Mouse (Mus musculus) MN1 (cell line): ENCODE results near the gene Chst3.
"Not testable (repeated sequence)": the region's sequence is repeated elsewhere in the genome, so short reads cannot be mapped to it uniquely, and the experiment has no call there.

ENCODE experiments used
- DNase-seq: peaks from one replicate; pipeline ENCODE4 v3.0.0-alpha.2; 2016; ENCODE audit warnings: low spot score

The Chst3 gene

DNA sequence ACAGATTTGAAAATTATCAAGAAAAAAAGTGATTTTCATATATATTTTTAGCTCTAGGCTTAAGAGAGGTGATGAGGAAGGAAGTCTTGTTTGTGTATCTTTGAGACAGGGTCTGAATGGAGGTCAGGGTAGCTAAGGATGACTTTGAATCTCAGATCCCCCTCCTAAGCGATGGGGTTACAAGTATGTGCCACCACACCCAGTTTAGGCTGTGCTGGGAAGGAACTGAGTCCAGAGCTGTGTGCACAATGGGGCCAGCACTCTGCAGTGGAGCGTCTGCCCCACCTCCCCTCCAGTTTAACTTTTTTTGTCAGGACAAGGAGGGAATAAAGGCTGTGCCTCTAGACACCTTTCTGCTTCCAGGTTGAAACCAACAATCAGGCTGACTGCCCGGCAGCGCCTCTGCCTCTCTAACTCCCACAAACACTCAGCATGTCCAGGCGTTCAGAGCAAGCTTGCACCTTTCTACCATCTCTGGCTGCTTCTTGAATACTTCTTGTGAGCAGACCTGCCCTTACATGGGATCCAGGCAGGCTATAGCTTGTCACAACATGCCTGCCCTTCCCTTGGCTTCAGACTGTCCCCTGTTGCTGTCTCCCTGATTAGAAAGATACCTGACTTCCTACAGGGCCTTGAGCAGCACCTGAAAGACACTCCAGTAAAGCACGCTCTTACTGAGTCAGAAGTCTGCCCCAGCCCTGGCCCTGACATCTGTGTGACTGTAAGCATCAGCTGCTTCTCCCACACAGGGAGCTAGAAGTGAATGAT is 11.4 kb upstream of the Chst3 start:
- no peak for DNase-seq

DNA sequence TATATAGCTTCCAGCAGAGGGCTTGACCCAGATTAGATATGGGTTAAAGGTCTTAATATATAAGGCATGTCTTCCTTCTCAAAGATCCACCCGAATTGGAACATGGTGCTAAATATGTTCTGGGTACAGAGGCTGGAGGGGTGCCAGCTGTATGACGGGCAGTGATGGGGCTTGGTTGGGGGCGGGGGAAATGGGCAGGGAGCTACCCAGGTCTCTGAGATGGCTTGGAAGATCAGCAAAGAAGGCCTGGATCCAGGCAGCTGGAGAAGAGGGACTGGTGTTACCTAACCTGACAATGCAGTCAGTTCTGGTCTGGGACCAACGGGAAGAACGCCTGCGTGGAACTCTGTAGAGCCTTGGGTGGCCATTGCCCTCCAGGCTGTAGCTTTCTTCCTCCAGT is 10.1 kb upstream of the Chst3 start:
- DNase-seq: no peak

DNA sequence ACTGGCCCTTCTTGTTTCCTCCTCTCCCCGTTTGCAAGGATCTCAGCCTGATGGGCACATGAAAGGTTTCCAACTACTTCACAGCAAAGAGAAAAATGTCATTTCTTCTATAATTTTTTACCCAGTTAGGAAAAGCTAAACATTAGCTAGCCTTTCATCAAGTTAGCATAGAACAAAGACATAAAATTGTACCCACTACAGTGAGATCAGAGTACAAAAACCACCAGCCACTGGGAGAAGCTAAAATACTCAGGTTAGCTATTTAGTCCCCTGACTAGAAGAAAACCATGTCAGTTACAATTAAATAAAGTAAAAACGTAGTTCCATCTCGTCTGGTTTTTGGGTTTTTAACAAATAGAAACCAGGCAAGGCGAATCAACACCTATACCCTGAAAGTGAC is 8.6 kb upstream of the Chst3 start:
- no peak for DNase-seq

DNA sequence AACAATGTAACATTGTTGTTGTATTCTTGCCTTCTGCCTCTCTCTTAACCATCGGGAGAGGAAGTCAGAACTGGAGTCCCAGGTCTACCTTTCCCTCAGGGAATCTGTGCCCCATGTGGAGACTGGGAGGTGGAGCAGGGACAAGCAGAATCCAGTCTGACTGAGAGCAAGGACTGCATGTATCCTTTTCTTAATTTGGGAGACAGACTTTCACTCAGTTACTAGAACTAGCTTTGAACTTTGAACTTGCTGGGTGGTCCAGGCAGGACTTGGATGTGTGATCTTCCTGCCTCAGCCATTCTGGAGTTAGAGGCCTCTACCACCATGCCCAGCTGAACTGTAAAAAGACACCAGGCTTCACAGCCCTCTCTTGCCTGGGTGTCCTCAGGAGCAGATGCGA is 5.5 kb upstream of the Chst3 start:
- DNase-seq: no peak

DNA sequence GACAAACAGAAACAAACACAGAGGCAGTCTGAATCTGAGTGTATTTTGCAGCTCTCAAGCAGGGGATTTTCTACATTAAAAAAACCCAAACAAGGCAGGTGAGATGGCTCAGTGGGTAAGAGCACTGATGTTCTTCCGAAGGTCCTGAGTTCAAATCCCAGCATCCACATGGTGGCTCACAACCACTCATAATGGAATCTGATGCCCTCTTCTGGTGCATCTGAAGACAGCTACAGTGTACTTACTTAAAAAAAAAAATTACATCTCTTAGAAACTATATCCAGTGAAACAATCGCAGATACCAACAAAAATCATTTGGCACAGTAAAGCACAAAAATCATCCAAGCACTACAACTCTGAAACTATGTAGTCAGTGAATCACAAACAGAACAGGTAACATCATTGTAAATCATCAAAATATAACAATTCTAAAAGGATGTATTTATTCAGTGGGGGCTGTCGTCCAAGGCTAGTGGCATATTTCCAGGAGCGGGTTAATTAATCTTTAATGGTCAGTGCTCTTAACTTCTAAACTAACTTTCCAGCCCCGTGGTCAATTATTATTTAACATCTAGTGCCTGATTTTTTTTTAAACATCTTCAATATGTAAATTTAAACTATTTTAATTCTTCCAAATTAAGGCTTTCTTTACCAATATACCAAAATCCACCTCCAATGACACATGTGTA is 2.7 kb upstream of the Chst3 start:
- not testable (repeated sequence) for DNase-seq

DNA sequence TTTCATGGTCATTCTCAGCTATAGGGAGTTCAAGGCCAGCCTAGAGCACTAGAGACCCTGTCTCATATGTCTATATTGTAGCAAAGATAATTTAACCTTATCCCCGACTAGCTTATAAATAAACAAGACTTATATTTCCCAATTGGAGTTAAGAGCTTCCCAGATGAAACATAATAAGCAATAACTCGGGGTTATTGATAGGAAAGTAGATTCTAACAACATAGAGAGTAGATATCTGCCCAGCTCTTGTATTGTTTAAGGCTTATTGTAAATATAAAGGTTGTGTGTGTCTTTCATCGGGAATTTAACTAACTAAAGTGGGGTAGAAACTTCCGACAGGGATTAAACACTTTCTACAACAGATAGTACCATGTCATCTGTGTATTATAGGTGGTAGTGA is 1.5 kb upstream of the Chst3 start:
- DNase-seq: no peak

DNA sequence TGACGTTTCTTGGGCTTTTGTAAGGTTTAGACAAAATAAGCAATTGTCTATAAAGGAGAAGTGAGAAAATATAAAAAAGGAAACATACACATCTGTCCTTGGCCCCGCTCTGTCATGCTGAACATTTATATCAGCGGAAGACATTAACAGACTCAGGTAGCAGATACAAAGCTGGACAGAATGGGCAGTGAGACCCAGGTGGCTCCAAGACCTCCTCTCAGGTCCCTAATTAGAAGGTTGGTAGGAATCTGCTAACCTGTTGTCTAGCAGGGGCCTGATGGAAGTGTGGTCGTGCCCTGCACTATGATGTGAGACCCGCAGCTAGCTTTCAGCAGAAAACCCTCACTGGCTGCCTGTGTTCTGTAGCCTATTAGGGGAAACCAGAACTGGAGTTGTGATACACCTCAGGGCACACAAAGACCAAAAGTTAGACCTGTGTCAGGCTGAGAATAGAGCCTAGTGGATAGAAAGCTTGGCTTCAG is 1.0 kb upstream of the Chst3 start:
- no peak for DNase-seq

DNA sequence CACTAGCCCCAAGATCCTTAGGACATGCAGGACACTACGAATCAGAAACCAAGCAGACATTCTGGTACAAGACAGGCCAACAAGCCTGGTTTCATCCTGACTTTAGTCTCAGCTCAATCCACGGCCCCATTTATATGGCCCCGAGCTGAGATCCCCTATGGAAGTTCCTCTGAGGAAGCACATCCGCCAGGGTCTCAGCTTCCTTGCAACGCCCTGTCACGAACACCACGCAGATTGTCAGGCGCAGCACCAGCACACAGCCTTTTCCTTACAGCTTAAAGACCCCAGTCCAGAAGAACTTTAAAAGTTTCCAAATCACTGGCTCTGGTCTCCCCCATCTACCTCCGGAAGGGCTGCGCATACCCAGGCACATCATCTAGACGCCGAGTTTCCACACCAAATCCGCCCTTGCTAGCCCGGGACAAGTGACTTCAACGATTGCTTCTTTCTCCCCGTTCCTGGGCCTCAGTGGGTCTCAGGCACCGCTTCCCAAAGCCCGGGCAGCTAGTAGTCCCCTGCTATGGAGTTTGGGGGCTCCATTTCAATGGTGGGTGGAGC is 948 bp downstream of the Chst3 start:
- DNase-seq: no peak

DNA sequence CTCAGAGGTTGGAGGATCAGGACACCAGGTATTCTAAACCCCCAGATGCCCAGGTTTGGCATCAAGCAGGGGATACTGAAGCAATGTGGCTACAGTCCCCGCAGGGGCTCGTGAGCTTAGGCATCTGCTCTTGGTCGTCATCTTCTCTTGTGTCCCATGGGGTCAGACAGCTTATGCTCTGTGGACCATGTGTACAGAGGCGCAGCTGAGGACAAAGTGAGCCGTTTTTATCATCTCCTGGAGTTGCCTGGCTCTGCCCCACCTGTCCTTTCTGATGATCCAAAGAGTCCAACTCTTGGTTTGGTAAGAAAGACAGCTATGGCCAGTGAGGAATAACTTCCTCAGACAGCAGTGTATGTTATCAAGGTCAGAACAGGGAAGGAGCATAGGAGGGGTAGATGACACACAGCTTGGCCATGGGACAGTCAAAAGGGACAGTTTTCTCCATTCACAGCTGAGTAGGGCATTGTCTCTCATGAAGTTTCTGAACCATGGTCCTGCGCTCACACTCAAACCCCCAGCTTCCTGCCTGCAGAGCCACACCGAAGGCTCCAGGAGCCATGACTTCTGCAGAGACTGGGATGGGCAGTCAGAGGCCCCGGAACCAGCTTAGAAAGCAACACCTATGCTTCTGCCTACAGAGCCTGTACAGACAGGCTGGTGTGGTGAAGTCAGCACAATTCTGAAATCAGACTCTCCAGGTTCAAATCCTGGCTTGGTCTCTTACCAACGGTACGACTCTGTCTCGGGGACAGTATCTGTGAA is 2.5 kb downstream of the Chst3 start:
- no peak for DNase-seq

DNA sequence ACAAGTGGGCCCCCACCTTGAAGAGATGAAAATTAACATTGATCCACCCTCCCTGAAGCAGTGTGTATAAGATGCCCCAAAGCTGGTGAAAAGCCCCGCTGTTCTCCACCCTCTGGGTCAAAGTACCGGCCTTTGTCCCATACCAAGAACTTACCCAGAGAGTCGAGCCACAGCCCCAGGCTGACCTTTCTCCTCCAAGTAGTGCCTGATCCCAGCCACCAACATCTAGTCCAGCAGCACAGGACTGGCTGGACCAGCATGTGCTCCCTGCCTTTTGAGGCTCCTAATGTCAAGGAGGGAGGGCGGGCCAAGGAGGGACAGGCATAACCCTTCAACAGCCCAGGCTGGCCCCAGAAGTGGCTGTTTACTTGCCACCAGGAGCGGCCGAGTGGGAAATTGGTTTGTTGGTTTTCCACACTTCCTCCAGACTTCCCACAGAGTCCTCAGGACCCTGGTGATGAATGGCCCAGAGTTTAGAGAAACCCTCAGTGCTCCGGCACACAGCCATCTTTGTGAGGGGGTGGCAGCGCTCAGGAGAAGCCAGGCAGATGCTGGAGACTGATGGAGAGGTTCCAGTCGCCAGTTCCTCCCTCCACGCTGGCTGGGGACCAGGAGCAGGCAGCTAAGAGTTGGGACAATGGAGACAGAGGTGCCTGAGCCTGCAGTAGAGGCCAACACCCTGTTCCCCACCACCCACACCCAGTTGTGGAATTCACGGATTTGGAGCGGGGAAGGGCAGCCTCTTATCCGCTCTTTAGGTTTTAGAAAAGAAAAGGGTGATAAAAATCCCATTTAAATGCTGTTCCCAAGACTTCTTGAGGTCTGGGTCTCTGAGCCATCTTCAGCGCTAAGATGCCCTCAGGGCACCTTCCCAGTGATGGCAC is 3.7 kb downstream of the Chst3 start:
- no peak for DNase-seq

DNA sequence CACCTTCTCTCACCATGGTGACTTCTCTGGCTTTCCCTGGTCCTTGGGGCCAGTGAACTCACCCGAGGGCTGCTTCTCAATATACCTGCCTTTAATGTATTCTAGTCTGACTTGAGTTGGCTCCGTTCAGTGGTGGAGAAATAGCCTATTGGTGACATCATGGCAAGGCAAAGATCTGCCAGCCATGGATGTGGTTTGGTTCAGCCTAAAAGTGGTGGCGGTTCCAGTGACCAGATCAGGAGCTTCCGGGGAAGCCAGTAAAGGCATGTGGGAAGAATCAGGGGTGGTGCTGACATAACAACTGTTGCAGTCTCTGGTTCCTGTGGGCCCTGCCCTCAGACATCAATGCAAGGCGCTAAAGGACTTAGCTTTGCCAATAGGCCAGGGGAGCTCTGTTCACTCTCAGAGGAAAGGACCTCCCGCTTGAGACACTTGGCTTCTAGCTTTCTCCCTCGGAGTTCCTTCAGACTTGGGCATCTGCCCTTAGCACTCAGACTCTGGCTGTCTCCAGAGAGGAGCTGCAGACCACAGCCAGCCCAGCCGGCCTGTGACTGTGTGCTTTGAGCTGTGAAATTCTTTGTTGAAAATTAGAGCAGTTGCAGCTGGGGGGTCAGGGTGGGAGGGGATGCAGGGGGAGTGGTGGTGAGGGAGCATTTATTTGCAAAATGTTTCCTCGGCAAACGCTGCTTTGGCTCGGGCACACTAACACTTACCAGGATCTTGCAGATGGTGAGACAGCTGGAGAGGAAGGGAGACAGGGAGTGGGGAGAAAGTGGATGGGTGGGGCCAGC is 6.3 kb downstream of the Chst3 start:
- peak; percentile 37 for DNase-seq

DNA sequence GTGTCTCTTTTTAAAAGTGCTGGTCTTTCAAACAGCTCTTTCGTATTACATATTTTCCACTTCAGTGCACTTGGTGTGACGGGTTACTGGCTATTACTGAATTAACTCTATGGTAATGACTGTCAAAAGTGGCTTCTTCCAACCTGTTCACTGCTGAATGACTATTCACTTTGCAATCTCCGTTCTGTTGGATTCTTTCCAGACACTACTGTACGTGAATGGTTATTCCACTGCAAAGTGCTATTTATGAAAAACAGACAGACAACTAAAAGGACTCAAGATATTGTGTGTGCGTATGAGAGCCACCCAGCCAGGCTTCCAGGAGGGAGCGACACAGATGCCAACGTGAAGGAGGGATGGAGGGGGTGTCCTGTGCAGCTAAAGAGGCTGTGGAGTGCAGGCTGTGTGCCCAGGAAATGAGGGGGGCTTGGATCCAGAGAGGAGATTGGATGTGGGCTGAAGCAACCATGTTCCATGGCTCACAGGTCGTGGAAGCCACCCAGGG is 7.5 kb downstream of the Chst3 start:
- peak; percentile 48 for DNase-seq

DNA sequence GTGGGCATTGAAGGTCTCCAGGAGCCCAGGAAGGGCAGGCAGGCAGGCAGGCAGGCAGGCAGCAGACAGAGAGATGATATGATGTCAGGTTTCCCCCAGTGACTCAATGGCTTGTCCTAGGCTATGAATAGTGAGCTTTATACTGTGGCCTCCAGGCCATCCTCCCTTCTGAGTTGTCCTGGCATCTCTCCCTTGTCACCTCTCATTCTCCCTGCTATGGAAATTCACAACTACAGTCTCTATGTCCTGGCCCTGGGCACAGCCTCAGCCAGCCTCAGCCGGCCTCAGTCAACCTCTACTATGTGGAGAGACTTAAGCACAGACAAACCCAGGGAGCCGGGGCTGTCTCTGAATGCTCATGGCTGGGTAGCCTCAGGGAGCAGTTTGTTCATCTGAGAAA is 8.6 kb downstream of the Chst3 start:
- no peak for DNase-seq

DNA sequence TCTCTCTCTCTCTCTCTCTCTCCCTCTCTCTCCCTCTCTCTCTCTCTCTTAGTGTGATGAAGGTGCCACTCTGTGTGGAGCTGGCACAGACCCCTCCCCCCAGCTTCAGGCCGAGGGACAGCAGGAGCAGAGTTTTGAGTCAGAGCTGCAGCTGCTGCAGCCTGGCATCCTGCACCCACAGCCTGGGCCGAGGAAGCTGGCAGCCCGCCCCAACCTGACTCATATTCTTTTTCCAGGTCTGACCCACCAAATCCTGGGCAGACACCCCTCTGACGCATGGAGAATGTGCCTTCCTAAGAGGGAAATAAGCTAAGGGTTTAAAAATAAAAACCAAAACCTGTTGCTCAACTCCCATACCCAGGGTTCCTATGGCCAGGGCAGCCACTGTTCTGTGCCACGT is 9.8 kb downstream of the Chst3 start:
- peak; percentile 94 for DNase-seq

DNA sequence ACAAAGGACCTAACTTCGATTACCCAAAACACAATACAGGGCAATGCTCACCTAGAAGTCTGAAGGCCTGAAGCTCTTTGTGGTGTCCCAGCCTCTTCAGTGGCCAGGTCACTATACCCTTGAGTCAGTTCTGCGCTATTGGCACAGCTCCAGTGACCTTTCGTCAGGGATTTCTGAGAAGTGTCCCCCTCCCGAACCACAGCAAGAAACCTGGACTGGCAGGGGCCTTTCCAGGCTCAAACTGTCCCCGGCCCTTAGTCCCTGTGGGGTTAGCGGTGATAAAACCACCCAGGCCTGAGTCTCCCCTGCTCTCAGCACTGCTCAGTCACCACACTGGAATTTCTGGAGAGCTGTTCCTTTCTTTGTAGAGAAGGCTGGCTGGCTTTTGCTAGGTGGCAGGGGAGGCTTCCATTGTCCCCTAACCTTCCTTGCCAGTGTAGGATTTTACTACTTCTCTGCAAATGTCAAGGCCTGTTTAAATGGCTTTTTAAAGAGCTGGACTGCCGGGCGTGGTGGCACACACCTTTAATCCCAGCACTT is 11.8 kb downstream of the Chst3 start:
- DNase-seq: no peak

DNA sequence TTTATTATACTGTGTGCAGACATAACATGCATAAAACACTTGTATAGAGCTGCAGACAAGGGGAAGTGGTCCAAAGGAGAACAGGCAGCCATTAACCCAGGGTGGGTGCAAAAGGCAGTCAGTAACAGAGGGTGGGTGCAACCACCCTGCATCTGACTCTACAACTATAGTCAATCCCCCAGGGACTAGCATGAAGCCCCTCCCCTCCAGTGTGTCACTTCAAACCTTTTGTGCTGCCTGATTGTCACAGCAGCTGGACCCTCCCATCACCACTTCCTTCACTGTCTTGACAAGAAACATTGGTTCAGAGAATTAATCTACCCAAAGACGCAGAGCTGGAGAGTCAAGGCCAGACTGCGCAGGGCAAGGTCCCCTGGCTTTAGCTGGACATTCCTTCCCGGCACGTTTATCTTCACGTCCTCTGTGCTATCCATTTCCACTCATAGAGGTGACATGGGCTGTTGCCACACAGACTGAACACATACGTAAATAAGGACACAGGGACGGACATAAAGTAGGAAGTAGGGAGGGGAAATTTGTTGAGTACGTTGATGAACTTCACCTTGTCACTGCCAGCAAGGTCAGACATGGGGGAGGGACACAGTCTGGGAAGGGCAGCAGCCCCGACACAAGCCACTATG is 13.3 kb downstream of the Chst3 start:
- no peak for DNase-seq

DNA sequence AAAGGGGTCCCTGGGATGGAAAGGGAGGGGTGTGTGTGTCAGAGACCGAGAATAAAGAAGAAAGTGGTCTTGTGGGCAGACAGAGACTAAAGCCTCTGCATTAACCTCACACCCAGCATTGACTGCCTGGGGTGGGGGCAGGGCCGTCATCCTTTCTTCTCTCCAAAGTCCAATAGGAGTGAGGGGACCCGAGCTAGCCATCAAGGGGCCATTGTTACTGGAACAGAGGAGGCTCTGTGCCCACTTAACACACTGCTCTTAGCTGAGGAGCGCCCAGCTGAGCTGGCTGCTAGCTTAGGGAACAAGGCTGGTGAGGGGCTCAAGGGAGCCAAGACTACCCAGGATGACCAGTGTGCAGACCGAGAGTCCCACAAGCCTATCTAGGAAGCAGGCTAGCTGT is 16.3 kb downstream of the Chst3 start:
- no peak for DNase-seq

DNA sequence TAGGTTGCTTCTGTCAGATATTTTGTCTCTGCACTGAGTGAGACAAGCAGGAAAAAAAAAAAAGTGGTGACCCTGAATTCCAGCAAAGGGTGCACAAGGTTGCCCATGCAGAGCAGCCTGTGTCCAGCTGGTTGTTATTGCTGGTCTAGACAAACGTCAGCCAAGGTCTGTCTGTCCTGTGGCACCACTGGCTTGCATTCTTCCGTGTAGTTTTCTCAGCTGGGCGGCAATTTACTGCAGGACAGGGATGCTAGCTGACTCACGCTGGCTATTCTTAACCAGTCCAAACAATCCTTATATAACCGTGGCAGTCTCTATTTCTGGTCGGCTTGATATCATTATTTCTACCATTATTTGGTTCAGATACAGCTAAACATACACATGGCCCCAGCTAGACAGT is 18.1 kb downstream of the Chst3 start:
- DNase-seq: no peak

DNA sequence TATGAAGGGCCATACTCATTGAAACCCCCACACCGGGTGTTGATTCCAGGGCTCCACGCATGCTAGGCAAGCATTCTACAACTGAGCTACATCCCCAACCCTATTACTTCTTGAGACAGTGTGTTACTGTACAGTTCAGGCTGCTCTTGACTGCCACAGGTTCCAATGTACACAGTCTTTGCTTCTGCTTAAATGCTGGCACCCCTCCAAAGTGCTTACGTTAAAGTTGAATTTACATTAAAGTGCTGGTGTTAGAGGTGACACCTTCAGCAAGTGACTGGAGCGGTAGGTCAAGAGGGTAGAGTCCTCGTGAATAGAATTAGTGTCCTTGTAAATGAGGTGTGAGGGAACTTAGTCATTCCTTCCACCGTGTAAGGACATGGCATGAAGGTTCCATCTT is 19.7 kb downstream of the Chst3 start:
- no peak for DNase-seq

DNA sequence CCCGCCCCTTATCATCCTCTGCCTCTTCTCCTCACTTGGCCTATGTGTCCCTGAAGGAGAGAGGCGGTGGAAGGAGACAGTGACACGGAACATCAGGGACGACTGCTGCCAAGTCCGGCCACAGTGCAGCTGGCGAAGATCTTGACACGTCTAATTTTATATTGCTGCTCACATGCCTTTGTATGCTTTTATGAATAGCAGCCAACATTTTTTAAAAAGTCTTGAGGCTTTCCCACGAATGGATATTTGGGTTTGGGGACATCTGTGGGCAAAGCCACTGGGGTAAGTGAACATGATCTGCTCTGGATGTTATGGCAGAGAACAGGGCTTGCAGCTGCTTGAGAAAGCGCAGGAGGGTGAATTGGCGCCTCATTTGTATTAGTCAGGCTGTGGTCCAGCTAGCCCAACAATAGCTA is 21.6 kb downstream of the Chst3 start:
- DNase-seq: no peak
